Mouse (Mus musculus) small intestine, adult 2 months (tissue): ENCODE results near the gene Gm9857.

Experiments used
- CTCF ChIP-seq: fragments of 200-500 bp; IDR thresholded peaks from 2 replicates; pipeline ENCODE4 v1.5.1; 2012; ENCODE audit warnings: low read depth, mild to moderate bottlenecking, control low read depth, inconsistent platforms, low read length, moderate library complexity, mixed read lengths; ENCODE audit not compliant: insufficient replicate concordance, insufficient read length; ENCODE audit errors: extremely low read depth
- POLR2A ChIP-seq: fragments of 200-500 bp; IDR thresholded peaks from 2 replicates; pipeline ENCODE4 v1.6.1; 2012; ENCODE audit warnings: low read depth, mild to moderate bottlenecking, control low read depth, inconsistent platforms, low read length, moderate library complexity

DNA sequence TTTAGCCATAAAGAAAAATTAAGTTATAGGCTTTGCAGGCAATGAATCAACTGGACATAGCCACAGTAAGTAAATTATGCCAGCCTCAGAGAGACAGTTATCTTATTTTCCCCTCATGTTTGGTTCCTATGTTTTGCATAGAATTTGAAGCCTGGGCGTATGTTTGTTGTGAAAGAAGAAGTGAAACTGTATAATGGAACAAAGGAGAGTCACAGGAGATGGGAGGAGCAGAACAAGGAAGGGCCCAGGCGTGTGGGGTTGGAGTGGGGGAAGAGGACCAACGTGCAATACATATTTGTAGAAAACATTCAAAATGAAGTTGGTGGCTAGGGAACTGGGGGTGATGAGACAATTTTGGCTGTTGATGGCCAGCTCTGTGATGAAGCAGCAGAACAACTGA lies 40.1 kb downstream of the Gm9857 start:
- TF ChIP-seq CTCF, result no peak
- TF ChIP-seq POLR2A, result no peak
